Mouse (Mus musculus) adrenal gland, adult 18-20 months (tissue): ENCODE data around the gene Pakap. TPM values are rescaled to one million over a fixed set of nuclear protein-coding genes. Genes with fewer than 3 reads are reported as not detected.

Experiments
- DNase-seq, 2 experiments: peaks; one replicate each; pipeline ENCODE4 v3.0.0; 2021 to 2022; ENCODE audit warnings: low spot score in 2 of 2
- total RNA-seq, 2 experiments: library from RNA; stranded (reverse); gene quantifications; 1 replicate in 1 of 2; 2 replicates in 1 of 2; pipeline ENCODE4 v1.2.3; 2021

Gene Pakap
- total RNA-seq, 2 experiments from 2014 or later, result 34.5 to 69.8 TPM

DNA sequence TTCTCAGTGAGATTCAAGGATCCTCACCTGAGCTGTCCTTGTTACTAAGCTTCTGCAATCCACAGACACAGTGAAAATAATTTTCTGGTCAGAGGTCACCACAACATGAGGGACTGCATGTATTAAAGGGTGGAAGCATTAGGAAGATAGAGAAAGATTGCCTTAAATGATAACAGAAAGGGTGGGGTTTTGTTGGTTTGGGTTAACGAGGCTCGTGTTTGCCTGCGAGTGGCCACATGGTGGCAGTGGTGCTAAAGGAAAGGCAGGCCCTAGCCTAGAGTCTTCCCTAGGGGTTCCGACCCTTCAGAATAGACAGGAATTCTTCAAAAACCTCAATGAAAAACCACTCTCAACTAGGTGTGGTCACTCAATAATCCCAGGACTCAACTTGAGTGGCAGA, 333.2 kb downstream of the Pakap start:
- peak; percentile 40 to 42 for DNase-seq

GRCm38 (mm10) chr4:57902619-57903018, 334.6 kb downstream of the Pakap start:
- DNase-seq, result no peak

GRCm38 (mm10) chr4:57904211-57904610, 336.2 kb downstream of the Pakap start:
- peak; percentile 69 to 77 for DNase-seq

- no peak for DNase-seq
Observed at GRCm38 (mm10) chr4:57904638-57905037, 336.7 kb downstream of the Pakap start.

- no peak for DNase-seq
Observed at GRCm38 (mm10) chr4:57906708-57907107, 338.7 kb downstream of the Pakap start.

DNA sequence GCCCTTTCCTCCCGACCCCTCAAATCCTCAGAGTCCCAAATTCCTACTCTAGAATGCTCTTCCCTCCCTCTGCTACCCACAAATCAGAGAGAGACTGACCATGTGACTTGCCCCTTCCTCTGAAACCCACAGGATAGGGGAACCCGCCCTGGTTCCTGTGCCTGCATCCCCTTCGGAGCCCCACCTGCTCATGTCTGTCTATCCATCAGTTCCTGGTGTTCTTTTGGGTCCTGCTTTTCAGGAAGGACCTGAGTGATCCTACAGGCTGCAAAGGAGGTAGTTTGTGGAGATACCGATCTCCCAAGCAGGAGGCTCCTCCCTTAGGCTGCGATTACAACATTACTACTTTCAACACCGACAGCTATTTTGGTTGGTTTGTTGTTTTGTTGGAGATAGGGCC, 340.9 kb downstream of the Pakap start:
- no peak for DNase-seq

DNA sequence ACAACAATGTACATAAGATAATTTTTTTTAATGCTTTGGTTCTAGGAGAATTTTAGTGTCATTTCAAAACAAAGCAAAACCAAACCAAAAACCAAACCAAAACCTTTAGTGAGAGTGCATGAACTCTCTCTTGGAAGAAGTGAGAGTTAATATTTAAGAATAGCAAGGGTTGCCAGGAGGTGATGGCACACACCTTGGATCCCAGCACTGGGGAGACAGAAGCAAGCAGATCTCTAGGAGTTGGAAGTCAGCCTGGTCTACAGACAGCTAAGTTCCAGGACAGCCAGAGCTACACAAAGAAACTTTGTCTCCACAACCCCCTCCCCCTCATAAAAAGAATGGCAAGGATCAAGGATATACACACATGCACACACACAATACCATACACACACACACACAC, 345.0 kb downstream of the Pakap start:
- DNase-seq, result no peak

- no peak for DNase-seq
Observed at GRCm38 (mm10) chr4:57914193-57915190, 346.5 kb downstream of the Pakap start.

DNA sequence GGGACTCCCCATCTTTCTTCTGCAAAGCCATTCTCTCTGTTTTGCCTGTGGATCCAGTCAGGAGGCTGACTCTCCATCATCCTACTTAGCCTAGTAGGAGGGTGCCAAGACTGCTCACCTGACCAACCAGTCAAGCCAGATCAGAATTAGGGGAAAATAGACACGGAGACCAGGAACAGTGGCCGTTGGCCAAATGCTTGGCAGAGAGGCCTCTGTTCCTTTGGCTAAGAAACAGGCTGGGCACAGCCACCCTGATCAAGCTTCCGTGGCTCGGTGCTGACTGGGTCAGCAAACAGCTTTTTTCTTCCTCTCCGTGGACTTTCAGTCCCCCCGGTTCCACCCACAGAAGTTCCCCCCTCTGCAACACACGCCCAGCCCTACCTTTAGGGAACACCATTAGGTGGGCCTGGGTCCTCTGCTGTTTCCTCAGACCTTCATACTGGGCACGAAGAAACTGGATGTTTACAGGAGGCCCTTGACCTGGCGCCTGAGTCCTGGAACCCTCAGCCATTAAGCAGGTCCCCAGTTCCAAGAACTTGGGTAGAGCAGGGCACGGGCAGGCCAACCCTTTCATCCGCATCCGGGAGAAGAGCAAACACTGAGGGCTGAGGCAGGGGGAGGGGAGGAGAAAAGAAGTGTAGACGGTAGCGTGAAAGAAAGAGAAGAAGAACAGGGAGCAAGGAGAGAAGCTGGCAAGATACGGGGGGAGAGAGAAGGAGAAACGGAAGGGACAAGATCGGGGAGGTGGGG, 347.4 kb downstream of the Pakap start:
- no peak for DNase-seq

GRCm38 (mm10) chr4:57916201-57916661, 348.3 kb downstream of the Pakap start, which contains the start of gene D630039A03Rik:
Gene D630039A03Rik, minus strand, starts transcription at chr4:57916297.
- peak; percentile 57 to 58 for DNase-seq

GRCm38 (mm10) chr4:57916711-57917110, 348.7 kb downstream of the Pakap start:
- DNase-seq, result no peak

DNA sequence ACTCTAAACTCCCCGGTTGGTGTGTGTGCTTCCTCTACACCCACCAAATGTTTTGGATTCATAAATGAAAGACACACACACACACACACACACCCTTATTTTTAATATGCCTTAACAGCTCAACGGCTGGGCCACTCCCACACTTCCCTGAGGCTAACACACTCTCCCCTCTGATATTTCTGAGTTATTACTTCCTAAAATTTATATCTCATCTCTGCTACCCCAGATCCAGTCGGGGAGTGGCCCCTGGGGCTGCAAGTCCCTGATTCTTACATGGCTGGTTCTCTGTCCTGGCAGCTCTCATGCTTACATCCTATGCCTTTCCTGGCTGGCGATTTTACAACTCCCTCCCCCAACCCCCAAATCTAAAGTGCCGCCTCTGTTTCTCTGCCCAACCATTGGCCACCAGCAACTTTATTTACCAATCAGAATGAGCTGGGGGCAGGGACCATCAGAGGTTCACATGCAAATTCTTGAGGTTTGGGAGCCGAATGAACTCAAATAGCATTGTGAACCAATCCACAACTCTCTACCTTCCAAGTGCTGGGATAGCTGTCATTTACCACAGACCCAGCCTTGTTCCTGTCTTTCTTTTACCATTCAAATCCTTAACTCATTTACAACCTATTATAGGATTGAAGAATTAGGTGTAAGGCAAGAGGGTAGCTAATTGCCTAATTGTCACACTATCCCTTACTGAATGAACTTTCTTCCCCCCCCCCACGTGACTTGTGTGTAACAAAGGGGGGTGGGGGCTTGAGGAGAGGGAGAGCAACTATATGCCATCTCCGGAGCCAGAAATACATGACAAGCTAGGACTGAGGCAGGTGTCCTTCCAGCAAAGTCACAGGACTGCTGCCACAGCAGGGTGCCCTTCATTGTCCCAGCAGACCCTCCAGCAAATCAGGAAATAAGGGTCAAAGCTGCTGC, 351.8 kb downstream of the Pakap start:
- DNase-seq, result no peak

DNA sequence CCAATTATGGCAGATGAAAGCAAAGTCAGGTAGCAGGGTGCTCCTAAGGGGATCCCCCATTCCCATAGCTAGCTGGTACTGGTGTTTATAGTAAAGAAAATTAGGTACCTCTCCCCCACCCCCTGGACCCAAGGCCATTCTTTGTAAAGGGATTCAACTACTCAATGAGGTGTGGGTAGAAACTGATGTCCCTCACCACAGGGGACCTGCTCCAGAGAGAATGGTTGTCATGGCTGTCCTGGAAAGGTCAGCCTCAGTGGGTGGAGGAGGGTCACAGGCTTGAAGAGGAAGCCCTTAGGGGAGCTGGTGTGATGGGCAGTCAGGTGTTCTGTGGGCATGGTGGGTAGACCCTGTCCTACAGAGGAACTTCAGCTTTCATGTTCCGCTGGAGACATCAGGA, 352.5 kb downstream of the Pakap start:
- no peak for DNase-seq

DNA sequence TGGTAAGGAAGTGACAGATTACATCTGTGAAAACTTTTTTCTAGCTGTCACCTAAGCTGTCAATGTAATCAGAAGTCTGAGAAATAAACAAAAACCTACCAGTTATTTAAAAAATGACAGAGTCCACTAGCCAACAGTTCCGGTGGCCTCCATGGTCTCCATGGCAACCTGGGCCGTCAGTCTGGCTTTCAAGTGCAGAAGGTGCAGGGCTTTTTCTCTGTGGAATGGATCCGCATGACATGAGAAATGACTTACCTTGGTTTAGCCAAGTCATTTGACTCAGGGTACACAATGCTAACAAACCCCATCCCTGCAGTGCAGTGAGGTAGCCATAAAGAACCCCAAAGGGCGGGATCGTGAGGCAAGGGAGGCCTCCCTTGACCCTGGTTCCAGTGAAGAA, 354.2 kb downstream of the Pakap start:
- no peak for DNase-seq

DNA sequence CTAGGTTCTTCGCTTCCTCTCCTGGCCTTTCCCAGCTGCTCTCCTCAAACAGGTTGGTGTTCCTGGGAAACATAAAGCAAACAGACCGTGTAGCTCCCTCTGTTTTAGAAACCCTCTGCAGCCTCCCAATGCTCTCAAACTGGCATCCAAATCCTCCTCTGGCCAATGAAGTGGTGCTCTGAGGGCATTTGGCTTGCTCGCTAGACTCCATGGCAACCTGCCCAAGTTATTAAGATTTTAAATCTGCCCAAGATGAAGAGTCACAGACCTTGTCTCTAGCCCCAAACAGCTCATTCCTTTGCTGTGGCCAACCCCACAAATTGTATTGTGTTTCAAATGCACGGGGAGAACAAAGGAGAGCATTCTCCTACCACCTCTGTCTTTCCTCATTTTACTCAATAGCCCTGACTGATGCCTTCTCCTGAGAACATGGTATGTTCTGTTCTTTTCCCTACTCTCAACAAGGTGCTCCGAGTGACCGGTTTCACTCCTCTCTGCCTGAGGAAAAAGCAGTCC, 356.6 kb downstream of the Pakap start:
- DNase-seq, result no peak

DNA sequence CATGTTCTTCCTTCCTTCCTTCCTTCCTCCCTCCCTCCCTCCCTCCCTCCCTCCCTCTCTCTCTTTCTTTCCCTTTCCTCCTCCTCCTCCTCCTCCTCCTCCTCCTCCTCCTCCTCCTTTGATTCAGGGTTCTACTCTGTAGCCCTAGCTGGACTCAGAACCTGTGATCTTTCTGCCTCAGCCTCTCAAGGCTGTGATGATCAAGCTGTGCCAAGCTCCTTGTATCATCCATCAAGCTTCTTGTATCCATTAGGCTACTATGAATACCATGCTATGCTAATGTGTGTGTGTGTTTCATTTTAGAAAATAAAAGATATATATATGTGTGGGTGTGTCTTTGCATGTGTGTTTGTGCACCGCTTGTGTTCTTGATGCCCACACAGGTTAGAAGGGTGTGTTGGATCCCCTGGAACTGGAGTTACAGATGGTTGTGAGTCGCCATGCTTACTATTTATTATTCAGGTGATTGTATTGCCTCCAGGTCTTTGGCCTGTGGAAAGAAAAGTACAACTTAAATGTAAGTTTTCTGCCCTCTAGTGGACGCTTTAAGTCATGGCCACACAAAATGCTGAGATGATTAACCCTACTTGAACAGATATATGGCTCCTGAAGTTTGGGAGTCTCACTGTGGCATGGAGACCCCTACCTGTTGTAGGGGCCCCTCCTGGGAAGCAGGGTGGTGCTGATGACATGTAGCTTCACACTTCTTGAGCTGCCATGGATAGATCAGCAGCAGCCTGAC, 359.7 kb downstream of the Pakap start:
- no peak for DNase-seq

- DNase-seq, result no peak
Observed at GRCm38 (mm10) chr4:57930559-57931170, 362.7 kb downstream of the Pakap start.

DNA sequence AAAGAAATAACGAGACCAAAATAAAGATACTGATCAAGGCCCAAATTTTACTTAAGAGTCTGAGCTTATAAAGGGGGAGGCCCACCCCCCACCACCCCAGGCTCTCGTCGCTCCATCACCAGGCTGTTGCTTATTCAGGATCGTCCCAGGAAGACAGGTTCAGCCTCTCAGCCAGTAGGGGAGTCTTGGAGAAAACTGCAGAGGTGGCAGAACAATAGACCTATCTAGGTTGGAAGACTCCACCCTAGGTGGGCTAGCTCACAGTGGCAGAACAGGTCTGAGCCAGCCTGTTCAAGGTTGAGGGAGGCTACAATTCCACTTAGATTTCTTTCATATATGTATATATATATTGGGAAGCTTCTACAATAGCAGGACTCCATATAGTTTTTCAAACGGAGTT, 366.2 kb downstream of the Pakap start:
- no peak for DNase-seq

GRCm38 (mm10) chr4:57937292-57937691, 369.3 kb downstream of the Pakap start:
- DNase-seq, result no peak
